Mouse (Mus musculus): ENCODE measurements around the gene Fzd9. TPM values are rescaled to one million over a fixed set of nuclear protein-coding genes. Genes with fewer than 3 reads are reported as not detected.

The Fzd9 gene
- 0.13 and 0.14 TPM in 2 replicates for polyA plus RNA-seq (2012; rRNA removed)

GRCm38 (mm10) chr5:135251079-135251454 lies at the start of gene Fzd9:
Gene Fzd9, minus strand, starts transcription at chr5:135251230.

Other genes starting within 250 kb of the Fzd9 start
- 32.2 and 35.0 TPM in 2 replicates for gene Abhd11, start 242.1 kb downstream of the Fzd9 start, polyA plus RNA-seq (2012; rRNA removed)
- 4.6 and 4.8 TPM in 2 replicates for gene Stx1a, start 227.7 kb downstream of the Fzd9 start, polyA plus RNA-seq (2012; rRNA removed)
- 14.4 and 14.5 TPM in 2 replicates for gene Dnajc30, start 187.0 kb downstream of the Fzd9 start, polyA plus RNA-seq (2012; rRNA removed)
- gene Bud23, start 186.3 kb downstream of the Fzd9 start, polyA plus RNA-seq (2012; rRNA removed) = 31.9 and 33.4 TPM in 2 replicates
- gene Vps37d, start 173.0 kb downstream of the Fzd9 start, polyA plus RNA-seq (2012; rRNA removed) = 0.45 and 0.55 TPM in 2 replicates
- gene Mlxipl, start 161.3 kb downstream of the Fzd9 start, polyA plus RNA-seq (2012; rRNA removed) = 23.7 and 27.5 TPM in 2 replicates
- 5.9 and 6.0 TPM in 2 replicates for gene Tbl2, start 101.6 kb downstream of the Fzd9 start, polyA plus RNA-seq (2012; rRNA removed)
- 9.2 and 10.1 TPM in 2 replicates for gene Bcl7b, start 82.9 kb downstream of the Fzd9 start, polyA plus RNA-seq (2012; rRNA removed)
- 13.8 and 16.7 TPM in 2 replicates for gene Baz1b, start 64.0 kb downstream of the Fzd9 start, polyA plus RNA-seq (2012; rRNA removed)
- gene Fkbp6, start 98.8 kb upstream of the Fzd9 start, polyA plus RNA-seq (2012; rRNA removed) = 0.07 TPM in 1 of 2 replicates, not detected in the other
- not detected in 2 replicates for gene Trim50, start 102.1 kb upstream of the Fzd9 start, polyA plus RNA-seq (2012; rRNA removed)
- 9.6 and 9.8 TPM in 2 replicates for gene Nsun5, start 118.7 kb upstream of the Fzd9 start, polyA plus RNA-seq (2012; rRNA removed)
- gene Pom121, start 143.3 kb upstream of the Fzd9 start, polyA plus RNA-seq (2012; rRNA removed) = 3.0 and 3.6 TPM in 2 replicates

All from liver, embryonic 18 days (tissue).